Mouse (Mus musculus) MEL (cell line): Measurements from ENCODE around the gene Rin1. TPM values are rescaled to one million over a fixed set of nuclear protein-coding genes. Genes with fewer than 3 reads are reported as not detected.

Experiments used
- DNase-seq: peaks from one replicate; pipeline ENCODE4 v3.0.0; 2011; ENCODE audit warnings: low read depth, low spot score
- H3K27ac ChIP-seq: 2 replicates; pipeline ENCODE4 v1.5.1; 2012; ENCODE audit warnings: low read depth, mild to moderate bottlenecking, control low read depth, low read length, moderate library complexity; ENCODE audit not compliant: control insufficient read depth
- H3K27me3 ChIP-seq, 2 experiments: fragments of 150-350 bp in 1 of 2; sonication (generic) in 1 of 2; 2 replicates each; pipeline ENCODE4 v1.6.1; 2012; ENCODE audit warnings: low read length in 2 of 2, mild to moderate bottlenecking in 2 of 2, improper control_type of control experiment in 1 of 2, moderate library complexity in 1 of 2; ENCODE audit not compliant: insufficient read depth in 2 of 2, control insufficient read depth in 1 of 2
- H3K36me3 ChIP-seq, 2 experiments: 2 replicates each; pipeline ENCODE4 v1.6.1; 2012 to 2014; ENCODE audit warnings: low read length in 2 of 2, improper control_type of control experiment in 1 of 2, inconsistent platforms in 1 of 2, mild to moderate bottlenecking in 1 of 2; ENCODE audit not compliant: insufficient read depth in 2 of 2, control insufficient read depth in 1 of 2
- H3K4me1 ChIP-seq, 2 experiments: fragments of 150-350 bp in 1 of 2; sonication (generic) in 1 of 2; 2 replicates each; pipeline ENCODE4 v1.6.1; 2012; ENCODE audit warnings: low read length in 2 of 2, improper control_type of control experiment in 1 of 2, mild to moderate bottlenecking in 1 of 2; ENCODE audit not compliant: insufficient read depth in 2 of 2, control insufficient read depth in 1 of 2
- H3K4me3 ChIP-seq, 2 experiments: fragments of 150-350 bp in 1 of 2; sonication (generic) in 1 of 2; 2 replicates each; pipeline ENCODE4 v1.5.1; 2012; ENCODE audit warnings: low read depth in 2 of 2, low read length in 2 of 2, mild to moderate bottlenecking in 2 of 2, moderate library complexity in 2 of 2, control low read depth in 1 of 2, improper control_type of control experiment in 1 of 2; ENCODE audit not compliant: control insufficient read depth in 1 of 2, insufficient read depth in 1 of 2
- H3K79me2 ChIP-seq: 2 replicates; pipeline ENCODE4 v1.6.1; 2012; ENCODE audit warnings: mild to moderate bottlenecking, low read length, moderate library complexity; ENCODE audit not compliant: control insufficient read depth, poor library complexity, insufficient read depth
- H3K9ac ChIP-seq: 2 replicates; pipeline ENCODE4 v1.6.1; 2012; ENCODE audit warnings: low read depth, mild to moderate bottlenecking, control low read depth, low read length, moderate library complexity; ENCODE audit not compliant: control insufficient read depth, poor library complexity, severe bottlenecking
- H3K9me3 ChIP-seq: fragments of 150-350 bp; sonication (generic); replicated peaks from 2 replicates; pipeline ENCODE4 v1.6.1; 2012; ENCODE audit warnings: mild to moderate bottlenecking, low read length, improper control_type of control experiment, moderate library complexity; ENCODE audit not compliant: insufficient read depth
- CHD1 ChIP-seq: IDR thresholded peaks from 2 replicates; pipeline ENCODE4 v1.6.1; 2012; ENCODE audit warnings: low read depth, mild to moderate bottlenecking, inconsistent platforms, low read length, improper control_type of control experiment
- ELF1 ChIP-seq: IDR thresholded peaks from 2 replicates; pipeline ENCODE4 v1.6.1; 2014; ENCODE audit warnings: low read depth, mild to moderate bottlenecking, inconsistent platforms, low read length, improper control_type of control experiment, moderate library complexity
- EP300 ChIP-seq, 2 experiments: IDR thresholded peaks; 2 replicates each; pipeline ENCODE4 v1.6.1; 2011; ENCODE audit warnings: improper control_type of control experiment in 2 of 2, low read length in 2 of 2, low read depth in 1 of 2, mild to moderate bottlenecking in 1 of 2
- GABPA ChIP-seq: IDR thresholded peaks from 2 replicates; pipeline ENCODE4 v1.6.1; 2012; ENCODE audit warnings: low read depth, mild to moderate bottlenecking, inconsistent platforms, low read length, improper control_type of control experiment, moderate library complexity
- HCFC1 ChIP-seq: IDR thresholded peaks from 2 replicates; pipeline ENCODE4 v1.6.1; 2012; ENCODE audit warnings: low read depth, mild to moderate bottlenecking, inconsistent platforms, low read length, improper control_type of control experiment, moderate library complexity
- MXI1 ChIP-seq: IDR thresholded peaks from 2 replicates; pipeline ENCODE4 v1.6.1; 2011; ENCODE audit warnings: mild to moderate bottlenecking, low read depth, low read length, improper control_type of control experiment
- MYB ChIP-seq: IDR thresholded peaks from 2 replicates; pipeline ENCODE4 v1.6.1; 2011; ENCODE audit warnings: mild to moderate bottlenecking, low read depth, low read length, improper control_type of control experiment
- MYC ChIP-seq: IDR thresholded peaks from 2 replicates; pipeline ENCODE4 v1.6.1; 2011; ENCODE audit warnings: low read depth, mild to moderate bottlenecking, low read length, improper control_type of control experiment, moderate library complexity
- NELFE ChIP-seq: IDR thresholded peaks from 2 replicates; pipeline ENCODE4 v1.6.1; 2011; ENCODE audit warnings: low read depth, low read length, improper control_type of control experiment
- NRF1 ChIP-seq: IDR thresholded peaks from 2 replicates; pipeline ENCODE4 v1.6.1; 2014; ENCODE audit warnings: low read depth, mild to moderate bottlenecking, inconsistent platforms, low read length, improper control_type of control experiment, moderate library complexity; ENCODE audit not compliant: poor library complexity, insufficient read depth, severe bottlenecking
- POLR2A ChIP-seq, 2 experiments: IDR thresholded peaks; 2 replicates each; pipeline ENCODE4 v1.6.1; 2011 to 2012; ENCODE audit warnings: low read length in 2 of 2, mild to moderate bottlenecking in 2 of 2, control low read depth in 1 of 2, improper control_type of control experiment in 1 of 2, low read depth in 1 of 2, moderate library complexity in 1 of 2; ENCODE audit not compliant: control insufficient read depth in 1 of 2, insufficient read depth in 1 of 2, poor library complexity in 1 of 2
- POLR2AphosphoS2 ChIP-seq: IDR thresholded peaks from 2 replicates; pipeline ENCODE4 v1.6.1; 2011; ENCODE audit warnings: low read length, improper control_type of control experiment
- USF1 ChIP-seq: IDR thresholded peaks from 2 replicates; pipeline ENCODE4 v1.6.1; 2014; ENCODE audit warnings: low read depth, mild to moderate bottlenecking, inconsistent platforms, low read length, improper control_type of control experiment, moderate library complexity
- ZMIZ1 ChIP-seq: IDR thresholded peaks from 2 replicates; pipeline ENCODE4 v1.6.1; 2012; ENCODE audit warnings: low read depth, mild to moderate bottlenecking, inconsistent platforms, low read length, improper control_type of control experiment, moderate library complexity
- ZNF384 ChIP-seq: IDR thresholded peaks from 2 replicates; pipeline ENCODE4 v1.6.1; 2012; ENCODE audit warnings: low read depth, mild to moderate bottlenecking, inconsistent platforms, low read length, improper control_type of control experiment
- polyA plus RNA-seq, 2 experiments: library from polyadenylated mRNA; stranded (reverse) in 1 of 2; unstranded in 1 of 2; fragments of >175 nt in 1 of 2; fragments of >200 nt in 1 of 2; gene quantifications; 2 replicates each; pipeline versions ENCODE4 v1.2.1 to v1.2.4; 2012; ENCODE audit warnings: low replicate concordance in 2 of 2, low read depth in 1 of 2; ENCODE audit not compliant: insufficient read length in 2 of 2, insufficient read depth in 1 of 2, missing spikeins in 1 of 2
- total RNA-seq: library from RNA; depleted of rRNA; stranded (reverse); fragments of 300-350 nt; gene quantifications from 2 replicates; pipeline ENCODE4 v1.2.3, GENCODE M21; 2012

Rin1 gene
- total and polyA plus RNA-seq, 3 experiments: 0.42 to 1.3 TPM; not detected in 1

DNA sequence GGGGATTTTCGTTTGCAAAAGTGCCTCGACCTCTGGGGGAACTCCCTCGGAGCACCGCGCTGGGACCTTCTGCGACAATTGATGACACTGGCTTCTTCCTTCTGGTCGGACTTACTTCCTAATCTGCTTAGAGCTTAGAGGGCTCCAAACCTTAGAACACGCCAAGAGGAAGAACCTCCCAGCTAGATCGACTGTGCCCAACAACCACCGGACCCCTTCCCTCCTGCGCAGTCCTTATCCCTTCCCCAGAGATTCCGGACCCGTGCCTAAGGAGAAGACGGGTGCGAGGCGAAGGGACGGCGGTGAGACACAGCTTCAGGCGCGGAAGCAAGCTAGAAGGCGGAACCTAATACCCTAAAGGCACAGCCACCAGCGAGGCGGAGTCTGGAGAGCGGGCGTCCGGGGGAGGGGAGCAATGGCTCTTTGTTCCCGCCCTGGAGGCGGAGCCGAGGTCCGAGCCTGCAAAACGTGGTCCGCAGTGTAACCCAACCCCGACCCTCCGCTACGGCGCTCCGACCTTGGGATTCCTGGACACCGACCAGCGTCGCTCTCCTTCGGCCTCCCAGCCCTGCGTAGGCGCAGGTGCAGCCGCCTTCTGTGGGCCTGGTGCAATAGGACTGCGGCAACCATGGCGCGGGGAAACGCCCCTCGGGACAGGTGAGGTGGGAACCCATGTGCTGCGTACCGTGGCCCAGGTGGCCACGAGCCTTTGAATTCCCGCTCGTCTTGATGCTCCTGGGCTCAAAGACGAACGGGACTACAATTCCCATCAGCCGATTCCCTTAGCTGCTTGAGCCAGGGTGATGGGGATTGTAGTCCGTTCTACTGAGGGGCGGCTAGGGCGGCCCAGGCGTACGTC, 26.4 kb upstream of the Rin1 start, which contains the start of gene Slc29a2 (continued):
- TF ChIP-seq ZMIZ1 (peak; percentile 81; the same call in 1 of the 2 replicates), CHD1 (no peak), POLR2AphosphoS2 (peak; percentile 80; the same call in 1 of the 2 replicates), HCFC1 (peak; percentile 89)
- TF ChIP-seq, all 39 proteins: peak for 12

DNA sequence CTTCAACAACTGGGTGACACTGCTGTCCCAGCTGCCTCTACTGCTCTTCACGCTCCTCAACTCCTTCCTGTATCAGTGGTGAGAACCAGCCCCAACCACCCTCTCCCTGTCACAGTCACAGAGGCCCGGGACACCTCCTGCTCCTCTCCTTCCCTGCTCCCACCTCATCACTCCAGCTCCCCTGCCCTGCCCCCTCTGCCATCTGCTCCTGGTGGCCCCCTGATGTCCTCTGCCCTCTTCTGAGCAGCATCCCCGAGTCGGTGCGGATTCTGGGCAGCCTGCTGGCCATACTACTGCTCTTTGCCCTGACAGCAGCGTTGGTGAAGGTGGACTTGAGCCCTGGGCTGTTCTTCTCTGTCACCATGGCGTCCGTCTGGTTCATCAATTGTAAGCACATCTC, 24.2 kb upstream of the Rin1 start:
- Histone ChIP-seq H3K4me1 (no peaks in the 10 kb centered on the region; a peak in 1 of 4 replicates), H3K27me3 (no peaks in the 10 kb centered on the region), H3K4me3 (no peak overlapping the region), H3K9ac (no peak overlapping the region), H3K9me3 (no peaks in the 10 kb centered on the region), H3K79me2 (no peaks in the 10 kb centered on the region; the same call in 1 of the 2 replicates), H3K27ac (no peak overlapping the region), H3K36me3 (peaks cover 0 to 2% of the 10 kb centered on the region in 2 experiments; a peak in 1 of 4 replicates)
- DNase-seq: no peak
- no peak for TF ChIP-seq ZNF384

DNA sequence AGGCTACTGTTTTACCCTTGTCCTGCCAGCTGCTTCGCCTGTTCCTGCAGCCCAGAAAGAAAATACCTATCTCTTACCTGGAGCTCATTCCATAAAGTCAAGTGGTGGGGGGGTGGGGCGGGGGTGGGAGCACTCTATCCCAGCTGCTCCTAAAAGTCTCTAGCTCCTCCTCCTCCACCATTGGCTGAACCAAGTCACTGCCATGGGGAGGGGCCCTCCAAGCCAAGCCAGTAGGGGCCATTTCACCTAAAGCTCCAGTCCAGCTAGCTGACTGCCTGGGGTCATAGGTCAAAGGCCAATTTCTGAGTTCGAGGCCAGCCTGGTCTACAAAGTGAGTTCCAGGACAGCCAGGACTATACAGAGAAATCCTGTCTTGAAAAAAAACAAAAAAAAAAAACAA, 17.6 kb upstream of the Rin1 start:
- H3K36me3 ChIP-seq: no peaks in the 10 kb centered on the region
- no peak overlapping the region for H3K27ac ChIP-seq
- no peak overlapping the region for H3K4me3 ChIP-seq
- no peaks in the 10 kb centered on the region for H3K9me3 ChIP-seq
- no peak overlapping the region for H3K9ac ChIP-seq
- H3K4me1 ChIP-seq: peaks cover 0 to 3% of the 10 kb centered on the region in 2 experiments; a peak in 1 of 4 replicates
- H3K79me2 ChIP-seq: no peaks in the 10 kb centered on the region
- no peak for DNase-seq
- TF ChIP-seq NELFE: no peak
- TF ChIP-seq MYB: no peak
- no peak for TF ChIP-seq MXI1
- TF ChIP-seq ZMIZ1: no peak
- no peak for TF ChIP-seq POLR2A (IDR thresholded peaks at IDR 0.05; ENCODE audit: control insufficient read depth in 1 of 2, insufficient read depth in 1 of 2, low read depth in 1 of 2, low read length in 2 of 2, poor library complexity in 1 of 2)
- TF ChIP-seq ELF1: no peak
- TF ChIP-seq NRF1: no peak
- TF ChIP-seq EP300 (IDR thresholded peaks at IDR 0.05; ENCODE audit: low read depth in 1 of 2, low read length in 2 of 2): no peak
- no peak for TF ChIP-seq GABPA
- TF ChIP-seq USF1: no peak
- TF ChIP-seq MYC: no peak
- H3K27me3 ChIP-seq: no peaks in the 10 kb centered on the region
